Mouse (Mus musculus) adrenal gland, adult 18-20 months (tissue): ENCODE results near the gene Nhlrc4. TPM values are rescaled to one million over a fixed set of nuclear protein-coding genes. Genes with fewer than 3 reads are reported as not detected.

Source experiments
- DNase-seq, 2 experiments: peaks; one replicate each; pipeline ENCODE4 v3.0.0; 2021 to 2022; ENCODE audit warnings: low spot score in 2 of 2
- long read RNA-seq, 2 experiments: library from polyadenylated mRNA; stranded (forward); transcript quantifications; one replicate each; pipeline ENCODE4 v2.0.0; 2021
- total RNA-seq, 2 experiments: library from RNA; stranded (reverse); gene quantifications; 1 replicate in 1 of 2; 2 replicates in 1 of 2; pipeline ENCODE4 v1.2.3; 2021

The Nhlrc4 gene
- not detected for total RNA-seq
- long read RNA-seq, experiment 1, result 0 reads
- long read RNA-seq, experiment 2, result 0 reads

- no peak for DNase-seq
Measured at GRCm38 (mm10) chr17:25944366-25945163, at the start of gene Nhlrc4, which contains the start of gene Pigq. TSS of gene Nhlrc4 (minus strand) at chr17:25944961. TSS of gene Pigq (minus strand) at chr17:25944936.

- DNase-seq, result no peak
Measured at GRCm38 (mm10) chr17:25993489-25993888, 48.7 kb upstream of the Nhlrc4 start.

GRCm38 (mm10) chr17:25992274-25992673, 47.5 kb upstream of the Nhlrc4 start:
- no peak for DNase-seq

GRCm38 (mm10) chr17:25990331-25990730, 45.6 kb upstream of the Nhlrc4 start:
- DNase-seq, result no peak

DNA sequence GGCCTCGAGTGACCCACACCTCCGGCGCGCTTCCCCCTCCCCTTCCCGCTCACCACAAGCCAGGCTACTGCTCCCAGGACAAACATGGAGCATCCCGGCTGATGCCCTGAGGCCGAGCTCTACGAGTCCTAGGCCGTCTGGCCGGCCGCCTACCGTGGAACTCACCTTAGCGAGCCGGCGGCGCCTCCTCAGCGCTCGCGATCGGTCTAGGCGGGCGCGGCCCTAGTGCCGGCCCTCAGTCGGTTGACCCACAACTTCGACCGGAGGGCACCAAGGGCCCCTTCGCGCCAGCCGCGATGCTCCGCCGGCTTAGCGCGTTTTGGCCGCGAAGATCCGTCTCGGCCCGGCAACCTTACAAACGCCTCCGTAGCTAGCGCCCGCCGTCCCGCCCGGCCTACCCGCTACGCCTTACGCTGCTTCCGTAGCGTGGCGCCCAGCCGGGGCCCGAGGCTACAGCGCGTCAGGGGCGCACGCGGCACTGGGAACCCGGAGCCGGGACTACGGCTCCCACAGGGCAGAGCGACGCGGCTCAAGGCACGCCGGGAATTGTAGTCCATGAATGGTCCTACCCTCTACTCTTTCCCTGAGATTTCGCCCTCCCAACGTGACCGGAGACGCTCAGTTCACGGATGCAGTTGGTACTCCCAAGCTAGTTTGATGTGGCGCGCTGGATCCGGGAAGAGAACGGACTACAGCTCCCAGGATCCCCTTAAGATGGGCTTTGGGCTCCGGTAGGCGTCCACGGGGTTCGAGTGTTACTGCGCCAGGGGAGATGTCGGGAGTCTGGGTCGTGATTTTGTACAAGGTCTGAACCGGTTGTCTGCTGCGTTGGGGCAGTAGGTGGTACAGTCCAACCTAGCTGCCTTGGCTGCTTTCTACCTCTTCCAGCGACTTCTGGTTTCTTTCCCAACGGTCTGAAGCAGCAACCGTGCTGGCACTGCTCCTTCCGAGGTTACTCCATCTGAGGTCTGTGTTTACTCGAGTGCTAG, 40.8 kb upstream of the Nhlrc4 start, which contains the start of gene Capn15:
Gene Capn15 (minus strand): TSS at position 491 of the 989 bp plus-strand sequence.
- peak; percentile 88 to 91 for DNase-seq

GRCm38 (mm10) chr17:25984556-25985305, 40.0 kb upstream of the Nhlrc4 start:
- peak in 1 of 2 experiments; percentile 29 for DNase-seq

GRCm38 (mm10) chr17:25984066-25984465, 39.3 kb upstream of the Nhlrc4 start:
- DNase-seq, result no peak

- DNase-seq, result no peak
Measured at GRCm38 (mm10) chr17:25982913-25983312, 38.2 kb upstream of the Nhlrc4 start.

DNA sequence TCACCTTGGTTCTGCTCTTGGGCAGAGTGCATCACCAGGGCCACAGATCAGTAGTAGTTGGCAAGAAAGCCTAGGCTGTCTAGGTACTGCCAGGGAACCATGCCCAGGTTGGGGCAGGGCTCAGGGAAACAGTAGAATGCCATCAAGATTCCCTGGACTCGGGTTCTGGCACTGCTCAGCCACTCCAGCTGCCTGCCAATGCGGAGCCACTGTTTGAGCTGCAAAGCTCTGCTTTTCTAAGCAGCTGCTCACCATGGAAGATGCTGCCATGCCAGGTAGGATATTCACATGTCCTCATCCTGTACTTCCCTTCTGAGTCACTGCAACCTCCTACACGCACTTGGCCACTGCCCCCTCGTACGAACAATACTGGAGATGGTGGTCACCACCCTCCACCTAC, 36.1 kb upstream of the Nhlrc4 start:
- DNase-seq, result no peak

- DNase-seq, result no peak
Measured at GRCm38 (mm10) chr17:25979829-25980738, 35.3 kb upstream of the Nhlrc4 start.

GRCm38 (mm10) chr17:25970954-25971707, 26.4 kb upstream of the Nhlrc4 start:
- DNase-seq, result no peak

DNA sequence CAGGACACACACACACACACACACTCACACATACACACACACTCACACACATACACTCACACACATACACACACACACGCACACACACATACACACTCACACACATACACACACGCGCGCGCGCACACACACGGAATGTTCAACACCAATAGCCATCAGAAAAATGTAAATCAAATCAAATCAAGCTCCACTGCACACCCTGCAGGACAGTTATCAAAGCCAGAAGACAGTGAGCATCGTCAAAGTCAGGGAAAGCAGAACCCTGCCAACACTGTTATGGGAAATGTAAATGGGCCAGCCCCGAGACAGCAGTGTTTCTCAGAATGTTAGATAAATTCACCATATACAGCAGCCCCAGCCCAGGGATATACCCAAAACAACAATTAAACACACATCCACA, 25.7 kb upstream of the Nhlrc4 start:
- DNase-seq, result no peak

GRCm38 (mm10) chr17:25968176-25968575, 23.4 kb upstream of the Nhlrc4 start:
- DNase-seq, result no peak

DNA sequence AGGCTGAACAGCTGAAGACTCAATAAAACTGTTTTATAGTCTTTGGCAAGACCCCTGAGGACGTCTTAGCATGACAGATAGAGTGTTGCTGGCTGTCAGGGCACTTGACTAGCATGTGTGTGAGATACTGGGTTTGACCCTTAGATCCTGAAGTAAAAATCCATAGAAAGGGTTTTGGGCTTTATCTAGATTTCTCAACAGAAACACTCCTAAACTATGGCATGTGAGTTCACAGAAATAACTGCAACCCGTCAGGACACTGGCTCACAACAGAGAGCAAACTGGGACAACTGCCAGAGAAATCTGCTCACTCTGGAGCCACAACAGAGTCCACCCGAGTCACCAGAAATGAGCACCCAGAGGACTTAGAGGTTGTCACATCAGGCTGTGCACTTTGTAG, 22.9 kb upstream of the Nhlrc4 start:
- no peak for DNase-seq

DNA sequence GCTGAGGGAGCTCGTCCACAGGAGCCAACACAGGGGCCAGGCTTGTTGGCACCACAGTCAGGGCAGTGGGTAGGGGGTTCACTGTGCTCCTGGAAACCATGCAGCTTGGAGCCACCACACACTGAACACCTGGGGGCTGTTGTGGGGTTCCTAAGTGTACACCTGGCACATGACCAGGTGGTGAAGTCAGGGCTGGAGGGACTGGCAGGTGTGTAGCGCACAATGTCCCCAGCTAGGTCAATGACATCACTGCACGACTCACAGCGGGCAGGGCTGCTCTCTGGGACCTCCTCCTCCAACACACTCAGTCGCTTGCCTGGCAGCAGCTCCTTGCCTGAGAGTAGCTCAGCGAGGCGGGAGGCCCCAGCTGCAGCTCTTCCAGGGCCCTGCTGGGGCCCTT, 19.5 kb upstream of the Nhlrc4 start:
- no peak for DNase-seq

DNA sequence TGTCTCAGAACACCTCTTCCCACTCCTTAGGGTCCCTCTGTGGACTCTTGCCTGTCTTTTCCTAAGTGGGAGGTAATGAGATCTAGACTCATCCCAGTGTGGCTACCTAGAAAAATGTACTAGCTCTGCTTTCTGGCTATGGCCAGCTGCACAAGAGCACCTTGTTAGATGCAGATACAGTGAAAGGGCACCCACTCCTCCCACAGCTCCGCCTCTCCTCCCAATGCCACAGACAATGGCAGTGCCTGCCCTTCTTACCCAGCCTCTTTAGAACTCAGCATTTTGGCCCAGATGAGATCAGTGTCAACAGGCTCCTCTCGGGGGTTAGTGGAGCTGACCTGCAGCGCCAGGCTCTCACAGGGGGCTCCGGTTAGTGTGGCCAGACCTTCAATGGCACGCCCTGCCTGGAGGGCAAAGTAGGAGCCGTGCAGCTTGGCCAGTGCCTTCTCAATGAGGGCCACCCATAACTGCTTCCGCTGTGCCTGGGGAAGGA, 17.7 kb upstream of the Nhlrc4 start:
- DNase-seq, result no peak

DNA sequence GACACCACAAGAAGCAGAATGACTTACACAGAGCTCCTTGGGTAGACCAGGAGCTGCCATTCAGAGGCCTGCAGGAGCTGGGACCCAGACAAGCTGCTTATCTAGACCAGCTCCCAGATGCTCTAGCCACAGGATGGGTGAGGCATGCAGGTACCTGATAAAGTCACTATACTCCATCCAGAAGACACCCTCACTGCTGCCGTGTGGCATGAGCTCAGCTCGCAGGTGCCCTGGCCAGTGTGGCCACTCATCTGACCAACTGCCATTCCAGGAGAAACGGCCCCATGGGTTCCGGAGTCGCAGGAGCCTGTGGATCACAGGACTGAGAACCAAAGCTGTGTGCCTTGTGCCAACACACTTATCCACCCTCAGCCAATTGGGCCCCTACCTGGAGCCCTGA, 16.8 kb upstream of the Nhlrc4 start:
- no peak for DNase-seq

DNA sequence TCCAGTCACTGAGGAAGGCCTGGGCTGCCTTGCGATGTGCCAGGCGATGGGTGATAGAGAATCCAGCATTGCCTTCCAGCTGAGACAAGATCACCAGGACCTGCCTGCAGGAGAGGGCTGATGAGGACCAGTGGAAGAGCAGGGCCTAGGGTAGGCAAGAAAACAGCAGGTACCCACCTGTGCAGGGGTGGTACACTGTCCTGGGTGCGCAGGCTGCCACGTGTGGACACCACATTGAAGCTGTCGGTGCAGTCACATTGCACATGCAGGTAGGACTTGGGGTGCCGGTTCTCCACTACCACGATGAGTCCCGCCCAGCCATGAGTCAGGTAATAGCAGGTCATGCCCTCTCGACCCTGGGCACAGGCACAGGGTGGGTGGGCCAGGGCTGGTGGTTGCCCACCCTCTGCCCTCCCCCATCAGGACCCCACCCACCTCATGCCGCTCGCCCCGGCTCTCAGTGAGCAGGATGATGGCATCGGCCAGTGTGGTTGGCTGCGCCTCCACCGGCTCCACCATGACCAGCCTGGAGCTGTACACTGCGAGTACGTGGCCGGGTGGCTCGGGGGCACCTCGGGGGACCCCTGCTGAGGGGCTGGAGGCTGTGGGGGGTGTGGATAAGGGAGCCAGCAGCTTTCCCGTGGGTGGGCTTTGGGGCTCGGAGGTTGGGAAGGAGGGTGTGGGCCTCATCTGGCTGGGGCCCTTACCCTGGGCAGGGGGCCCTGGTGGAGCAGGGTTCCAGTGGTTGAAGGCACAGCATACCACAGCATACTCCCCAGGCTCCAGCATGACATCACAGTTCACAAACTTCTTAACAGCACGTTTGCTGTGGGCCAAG, 15.1 kb upstream of the Nhlrc4 start:
- DNase-seq, result no peak
